Mouse (Mus musculus) hindbrain, embryonic 16.5 days (tissue): Measurements from ENCODE around the gene Setdb2. TPM values are rescaled to one million over a fixed set of nuclear protein-coding genes. Genes with fewer than 3 reads are reported as not detected.
"Not testable (repeated sequence)": the region's sequence is repeated elsewhere in the genome, so short reads cannot be mapped to it uniquely, and the experiment has no call there.

Source experiments
- ATAC-seq: fragments of 200-750 bp; cut with Nextera tagmentation; 2 replicates; pipeline ENCODE4 v1.8.0; 2017; ENCODE audit warnings: moderate TSS enrichment, moderate library complexity
- H3K27ac ChIP-seq: fragments of 300-500 bp; sonication (generic); 2 replicates; pipeline ENCODE4 v1.5.1; 2014; ENCODE audit warnings: low read depth, mild to moderate bottlenecking, control low read depth, low read length, moderate library complexity
- H3K27me3 ChIP-seq: fragments of 300-500 bp; sonication (generic); replicated peaks from 2 replicates; pipeline ENCODE4 v1.6.1; 2014; ENCODE audit warnings: low read length; ENCODE audit not compliant: control insufficient read depth, insufficient read depth
- H3K36me3 ChIP-seq: fragments of 300-500 bp; sonication (generic); 2 replicates; pipeline ENCODE4 v1.6.1; 2014; ENCODE audit warnings: mild to moderate bottlenecking, low read length, moderate library complexity, mixed read lengths; ENCODE audit not compliant: control insufficient read depth, insufficient read depth
- H3K4me1 ChIP-seq: fragments of 300-500 bp; sonication (generic); 2 replicates; pipeline ENCODE4 v1.6.1; 2014; ENCODE audit warnings: low read depth, low read length; ENCODE audit not compliant: control insufficient read depth, insufficient read depth
- H3K4me2 ChIP-seq: fragments of 300-500 bp; sonication (generic); 2 replicates; pipeline ENCODE4 v1.6.1; 2014; ENCODE audit warnings: mild to moderate bottlenecking, low read length, control low read depth, moderate library complexity
- H3K4me3 ChIP-seq: fragments of 300-500 bp; sonication (generic); 2 replicates; pipeline ENCODE4 v1.5.1; 2014; ENCODE audit warnings: mild to moderate bottlenecking, low read length, control low read depth, moderate library complexity
- H3K9ac ChIP-seq: fragments of 300-500 bp; sonication (generic); 2 replicates; pipeline ENCODE4 v1.6.1; 2014; ENCODE audit warnings: low read depth, mild to moderate bottlenecking, control low read depth, low read length, moderate library complexity
- H3K9me3 ChIP-seq: fragments of 300-500 bp; sonication (generic); 2 replicates; pipeline ENCODE4 v1.6.1; 2014; ENCODE audit warnings: mild to moderate bottlenecking, low read length, moderate library complexity; ENCODE audit not compliant: control insufficient read depth
- WGBS: fragments of 180-500 bp; shearing (Covaris S2); extraction: QIAGEN DNeasy Blood & Tissue Kit; methylation state at CpG from one replicate; pipeline ENCODE4 v1.1.7; 2014; 5-methylcytosine and 5-hydroxymethylcytosine counted together
- polyA plus RNA-seq: library from polyadenylated mRNA; unstranded; fragments of >200 nt; fragmentation: Nextera tagmentation; extraction: Ambion mirVana; gene quantifications from 2 replicates; pipeline ENCODE4 v1.2.1, GENCODE M21; 2015

The Setdb2 gene
- polyA plus RNA-seq, 1 experiment from 2014 or later = 6.0 TPM

DNA sequence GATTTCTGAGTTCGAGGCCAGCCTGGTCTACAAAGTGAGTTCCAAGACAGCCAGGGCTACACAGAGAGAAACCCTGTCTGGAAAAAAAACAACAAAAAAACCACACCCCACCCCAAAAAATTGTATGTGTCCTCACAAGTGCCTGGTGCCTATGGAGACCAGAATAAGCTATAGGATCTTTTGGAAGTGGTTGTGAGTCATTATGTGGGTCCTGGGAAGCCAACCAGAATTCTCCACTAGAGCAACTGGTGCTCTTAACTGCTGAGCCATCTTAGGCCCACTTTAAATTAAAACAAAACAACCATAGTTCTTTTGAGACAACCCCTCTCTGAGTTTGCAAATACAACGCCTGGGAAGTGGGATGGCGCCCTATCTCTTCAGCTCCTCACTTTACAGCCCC is 45.4 kb downstream of the Setdb2 start, which contains the start of gene Phf11c:
TSS of gene Phf11c (minus strand) at position 101 of the 400 bp plus-strand sequence.
- Histone ChIP-seq H3K4me3 (no peak within 1 kb of the TSS), H3K36me3 (no peaks in the 10 kb centered on the region), H3K4me2 (no peak within 1 kb of the TSS), H3K4me1 (no peaks in the 10 kb centered on the region), H3K9ac (no peak within 1 kb of the TSS), H3K9me3 (no peaks in the 10 kb centered on the region), H3K27ac (no peak within 1 kb of the TSS), H3K27me3 (no peaks in the 10 kb centered on the region)
- no peak for ATAC-seq
- WGBS = 97% methylated on average over 3 of the region's 3 CpGs

- H3K4me1 ChIP-seq, H3K4me3 ChIP-seq, H3K9ac ChIP-seq, H3K27me3 ChIP-seq, H3K27ac ChIP-seq, H3K9me3 ChIP-seq, H3K36me3 ChIP-seq, H3K4me2 ChIP-seq: not testable (repeated sequence)
- WGBS = 74% methylated on average over 4 of the region's 4 CpGs
- peak; percentile 68; the same call in 1 of the 2 replicates for ATAC-seq
Measured at GRCm38 (mm10) chr14:59390181-59390580, 50.5 kb downstream of the Setdb2 start.

DNA sequence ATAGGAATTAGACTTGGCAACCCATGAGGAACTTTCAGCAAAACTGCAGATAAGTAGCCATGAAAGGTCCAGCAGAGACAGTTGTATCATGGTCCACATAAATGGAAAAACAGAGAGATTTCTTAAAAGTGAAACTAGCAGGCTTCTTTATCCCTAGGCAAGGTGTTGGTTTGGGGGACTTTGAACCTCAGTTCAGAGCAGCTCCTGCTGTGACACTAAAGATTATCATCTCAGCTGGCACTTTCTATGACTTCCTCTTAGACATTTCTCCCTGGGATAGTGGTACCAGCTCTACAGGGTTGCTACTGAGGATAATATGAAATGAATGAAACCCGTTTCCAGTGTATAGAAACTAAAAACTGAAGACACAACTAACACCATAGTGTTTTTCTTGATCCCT is 51.2 kb downstream of the Setdb2 start:
- H3K27ac ChIP-seq = no peak overlapping the region
- no peaks in the 10 kb centered on the region for H3K36me3 ChIP-seq
- no peak overlapping the region for H3K4me2 ChIP-seq
- 66% methylated on average over 1 of the region's 1 CpGs for WGBS
- no peaks in the 10 kb centered on the region for H3K27me3 ChIP-seq
- H3K4me3 ChIP-seq = no peak overlapping the region
- H3K9me3 ChIP-seq = no peaks in the 10 kb centered on the region
- H3K9ac ChIP-seq = no peak overlapping the region
- no peak for ATAC-seq
- H3K4me1 ChIP-seq = no peaks in the 10 kb centered on the region

- no peak overlapping the region for H3K4me2 ChIP-seq
- no peaks in the 10 kb centered on the region for H3K4me1 ChIP-seq
- no peaks in the 10 kb centered on the region for H3K27me3 ChIP-seq
- peaks cover 8% of the 10 kb centered on the region for H3K9me3 ChIP-seq
- WGBS = 95% methylated on average over 25 of the region's 25 CpGs
- ATAC-seq = no peak
- H3K36me3 ChIP-seq = no peaks in the 10 kb centered on the region
- no peak overlapping the region for H3K4me3 ChIP-seq
- H3K27ac ChIP-seq = no peak overlapping the region
- H3K9ac ChIP-seq = no peak overlapping the region
Measured at GRCm38 (mm10) chr14:59370348-59371068, 70.2 kb downstream of the Setdb2 start.

- Histone ChIP-seq H3K36me3 (no peaks in the 10 kb centered on the region), H3K4me2 (no peak overlapping the region), H3K27me3 (no peaks in the 10 kb centered on the region), H3K4me1 (no peaks in the 10 kb centered on the region), H3K9ac (no peak overlapping the region), H3K4me3 (no peak overlapping the region), H3K27ac (no peak overlapping the region), H3K9me3 (peaks cover 5% of the 10 kb centered on the region)
- 84% methylated on average over 8 of the region's 8 CpGs for WGBS
- ATAC-seq = no peak
Measured at GRCm38 (mm10) chr14:59366386-59367105, 74.1 kb downstream of the Setdb2 start.

GRCm38 (mm10) chr14:59365244-59365644 is 75.4 kb downstream of the Setdb2 start, which contains the start of gene Phf11d:
TSS of gene Phf11d (minus strand) at chr14:59365470.
- 81% methylated on average over 6 of the region's 6 CpGs for WGBS
- no peak for ATAC-seq
- no peaks in the 10 kb centered on the region for H3K27me3 ChIP-seq
- no peak within 1 kb of the TSS for H3K9ac ChIP-seq
- no peak within 1 kb of the TSS for H3K4me2 ChIP-seq
- H3K27ac ChIP-seq = no peak within 1 kb of the TSS
- no peaks in the 10 kb centered on the region for H3K36me3 ChIP-seq
- no peak within 1 kb of the TSS for H3K4me3 ChIP-seq
- H3K4me1 ChIP-seq = no peaks in the 10 kb centered on the region
- no peaks in the 10 kb centered on the region for H3K9me3 ChIP-seq

Other genes starting within 250 kb of the Setdb2 start
- gene Rcbtb1, start 239.7 kb downstream of the Setdb2 start, polyA plus RNA-seq = 38.9 and 44.7 TPM in 2 replicates
- 0.24 TPM in 1 of 2 replicates, not detected in the other for gene Gm6904, start 180.7 kb downstream of the Setdb2 start, polyA plus RNA-seq
- gene Phf11a, start 143.4 kb downstream of the Setdb2 start, polyA plus RNA-seq = not detected in 2 replicates
- 0.20 and 0.22 TPM in 2 replicates for gene Phf11b, start 99.5 kb downstream of the Setdb2 start, polyA plus RNA-seq
- 0.37 and 0.43 TPM in 2 replicates for gene Phf11d, start 75.4 kb downstream of the Setdb2 start, polyA plus RNA-seq
- gene Phf11c, start 45.5 kb downstream of the Setdb2 start, polyA plus RNA-seq = 0.20 and 0.21 TPM in 2 replicates
- 29.8 and 31.9 TPM in 2 replicates for gene Cab39l, start 88 bp upstream of the Setdb2 start, polyA plus RNA-seq
- gene Cdadc1, start 157.1 kb upstream of the Setdb2 start, polyA plus RNA-seq = 26.3 and 32.3 TPM in 2 replicates
- gene Shisa2, start 184.4 kb upstream of the Setdb2 start, polyA plus RNA-seq = 3.0 and 4.9 TPM in 2 replicates